Mouse (Mus musculus) CH12.LX (cell line): ENCODE data around the gene Cacng5. TPM values are rescaled to one million over a fixed set of nuclear protein-coding genes. Genes with fewer than 3 reads are reported as not detected.
A peak's percentile ranks its signal among the peaks of the same experiment; 100 is the strongest.

Source experiments
- DNase-seq: peaks from one replicate; pipeline ENCODE4 v3.0.0-alpha.2; 2013; ENCODE audit errors: extremely low read depth
- H3K27ac ChIP-seq: 2 replicates; pipeline ENCODE4 v1.5.1; 2012; ENCODE audit warnings: low read depth, mild to moderate bottlenecking, control low read depth, moderate library complexity; ENCODE audit not compliant: insufficient read depth
- H3K27me3 ChIP-seq: replicated peaks from 2 replicates; pipeline ENCODE3; 2012; ENCODE audit warnings: inconsistent platforms
- H3K36me3 ChIP-seq, 2 experiments: replicated peaks in 1 of 2; 2 replicates each; pipeline versions ENCODE3 to v1.6.1; 2012; ENCODE audit warnings: inconsistent platforms in 1 of 2, low read length in 1 of 2, mild to moderate bottlenecking in 1 of 2, mixed read lengths in 1 of 2, moderate library complexity in 1 of 2; ENCODE audit not compliant: control insufficient read depth in 1 of 2, insufficient read depth in 1 of 2
- H3K4me1 ChIP-seq, 2 experiments: 2 replicates each; pipeline ENCODE4 v1.6.1; 2012; ENCODE audit warnings: inconsistent platforms in 1 of 2, moderate library complexity in 1 of 2; ENCODE audit not compliant: insufficient read depth in 2 of 2, control insufficient read depth in 1 of 2
- H3K4me2 ChIP-seq: 2 replicates; pipeline ENCODE4 v1.6.1; 2012; ENCODE audit warnings: low read depth, mild to moderate bottlenecking, control low read depth; ENCODE audit not compliant: poor library complexity, insufficient read depth, severe bottlenecking
- H3K4me3 ChIP-seq, 3 experiments: fragments of 150-350 bp in 1 of 3; sonication (generic) in 1 of 3; replicated peaks in 1 of 3; 2 replicates each; pipeline versions ENCODE3 to v1.5.1; 2011 to 2012; ENCODE audit warnings: low read depth in 2 of 3, low read length in 2 of 3, mild to moderate bottlenecking in 2 of 3, moderate library complexity in 2 of 3, control low read depth in 1 of 3, improper control_type of control experiment in 1 of 3, inconsistent platforms in 1 of 3, mixed read lengths in 1 of 3; ENCODE audit not compliant: poor library complexity in 1 of 3
- H3K79me2 ChIP-seq: replicated peaks from 2 replicates; pipeline ENCODE4 v1.6.1; 2012; ENCODE audit warnings: mild to moderate bottlenecking, moderate library complexity; ENCODE audit not compliant: control insufficient read depth, poor library complexity, insufficient read depth, severe bottlenecking; ENCODE audit errors: extremely low read depth
- H3K9ac ChIP-seq: 2 replicates; pipeline ENCODE4 v1.6.1; 2012; ENCODE audit warnings: low read depth, mild to moderate bottlenecking, control low read depth, moderate library complexity; ENCODE audit not compliant: insufficient read depth
- H3K9me3 ChIP-seq: replicated peaks from 2 replicates; pipeline ENCODE3; 2012; ENCODE audit warnings: low read length, inconsistent platforms, mixed read lengths
- CHD1 ChIP-seq: IDR thresholded peaks from 2 replicates; pipeline ENCODE4 v1.6.1; 2012; ENCODE audit warnings: low read depth, low read length, improper control_type of control experiment, inconsistent platforms
- CHD2 ChIP-seq: IDR thresholded peaks from 2 replicates; pipeline ENCODE4 v1.6.1; 2011; ENCODE audit warnings: low read length, improper control_type of control experiment
- CTCF ChIP-seq, 2 experiments: IDR thresholded peaks in 1 of 2; conservative IDR thresholded peaks in 1 of 2; 2 replicates each; pipeline ENCODE4 v1.5.1; 2011 to 2012; ENCODE audit warnings: low read depth in 2 of 2, low read length in 2 of 2, improper control_type of control experiment in 1 of 2, inconsistent platforms in 1 of 2, mild to moderate bottlenecking in 1 of 2, moderate library complexity in 1 of 2
- EP300 ChIP-seq: IDR thresholded peaks from 2 replicates; pipeline ENCODE4 v1.6.1; 2011; ENCODE audit warnings: low read length, improper control_type of control experiment
- ETS1 ChIP-seq: conservative IDR thresholded peaks from 2 replicates; pipeline ENCODE4 v1.6.1; 2012; ENCODE audit warnings: low read depth, mild to moderate bottlenecking, inconsistent platforms, low read length, improper control_type of control experiment, moderate library complexity
- JUN ChIP-seq: IDR thresholded peaks from 2 replicates; pipeline ENCODE4 v1.6.1; 2011; ENCODE audit warnings: low read depth, mild to moderate bottlenecking, low read length, improper control_type of control experiment, moderate library complexity; ENCODE audit not compliant: insufficient read depth
- KAT2A ChIP-seq: IDR thresholded peaks from 2 replicates; pipeline ENCODE4 v1.6.1; 2012; ENCODE audit warnings: low read length, improper control_type of control experiment, inconsistent platforms; ENCODE audit not compliant: insufficient replicate concordance
- MAX ChIP-seq: IDR thresholded peaks from 2 replicates; pipeline ENCODE4 v1.6.1; 2011; ENCODE audit warnings: low read length, improper control_type of control experiment
- MXI1 ChIP-seq: IDR thresholded peaks from 2 replicates; pipeline ENCODE4 v1.6.1; 2011; ENCODE audit warnings: mild to moderate bottlenecking, low read depth, low read length, improper control_type of control experiment
- MYC ChIP-seq: IDR thresholded peaks from 2 replicates; pipeline ENCODE4 v1.6.1; 2011; ENCODE audit warnings: low read depth, mild to moderate bottlenecking, improper control_type of control experiment, low read length
- NELFE ChIP-seq: IDR thresholded peaks from 2 replicates; pipeline ENCODE4 v1.6.1; 2011; ENCODE audit warnings: low read depth, low read length, improper control_type of control experiment
- NRF1 ChIP-seq: IDR thresholded peaks from 2 replicates; pipeline ENCODE4 v1.6.1; 2014; ENCODE audit warnings: low read depth, mild to moderate bottlenecking, inconsistent platforms, low read length, improper control_type of control experiment, moderate library complexity
- POLR2A ChIP-seq: IDR thresholded peaks from 2 replicates; pipeline ENCODE4 v1.6.1; 2011; ENCODE audit warnings: low read depth, mild to moderate bottlenecking, improper control_type of control experiment, low read length
- POLR2AphosphoS2 ChIP-seq: IDR thresholded peaks from 2 replicates; pipeline ENCODE4 v1.6.1; 2011; ENCODE audit warnings: low read depth, low read length, improper control_type of control experiment
- RAD21 ChIP-seq: IDR thresholded peaks from 2 replicates; pipeline ENCODE4 v1.6.1; 2011; ENCODE audit warnings: low read depth, mild to moderate bottlenecking, low read length, improper control_type of control experiment, moderate library complexity
- RCOR1 ChIP-seq: conservative IDR thresholded peaks from 2 replicates; pipeline ENCODE4 v1.6.1; 2012; ENCODE audit warnings: low read depth, mild to moderate bottlenecking, inconsistent platforms, low read length, improper control_type of control experiment
- SIN3A ChIP-seq: IDR thresholded peaks from 2 replicates; pipeline ENCODE4 v1.6.1; 2012; ENCODE audit warnings: low read length, improper control_type of control experiment, inconsistent platforms
- SMC3 ChIP-seq: IDR thresholded peaks from 2 replicates; pipeline ENCODE4 v1.6.1; 2011; ENCODE audit warnings: low read depth, low read length, improper control_type of control experiment
- TBP ChIP-seq: conservative IDR thresholded peaks from 2 replicates; pipeline ENCODE4 v1.6.1; 2011; ENCODE audit warnings: low read depth, low read length, improper control_type of control experiment
- TCF12 ChIP-seq: IDR thresholded peaks from 2 replicates; pipeline ENCODE4 v1.6.1; 2014; ENCODE audit warnings: low read depth, mild to moderate bottlenecking, inconsistent platforms, low read length, improper control_type of control experiment
- USF1 ChIP-seq: IDR thresholded peaks from 2 replicates; pipeline ENCODE4 v1.6.1; 2014; ENCODE audit warnings: low read depth, mild to moderate bottlenecking, inconsistent platforms, low read length, improper control_type of control experiment
- USF2 ChIP-seq: conservative IDR thresholded peaks from 2 replicates; pipeline ENCODE4 v1.6.1; 2011; ENCODE audit warnings: low read depth, low read length, improper control_type of control experiment
- ZC3H11A ChIP-seq: IDR thresholded peaks from 2 replicates; pipeline ENCODE4 v1.6.1; 2012; ENCODE audit warnings: low read depth, mild to moderate bottlenecking, inconsistent platforms, low read length, improper control_type of control experiment
- ZKSCAN1 ChIP-seq: IDR thresholded peaks from 2 replicates; pipeline ENCODE4 v1.6.1; 2012; ENCODE audit warnings: low read depth, inconsistent platforms, low read length, improper control_type of control experiment, borderline replicate concordance
- ZMIZ1 ChIP-seq: IDR thresholded peaks from 2 replicates; pipeline ENCODE4 v1.6.1; 2012; ENCODE audit warnings: low read depth, mild to moderate bottlenecking, inconsistent platforms, low read length, improper control_type of control experiment
- ZNF384 ChIP-seq: IDR thresholded peaks from 2 replicates; pipeline ENCODE4 v1.6.1; 2012; ENCODE audit warnings: low read depth, low read length, improper control_type of control experiment, inconsistent platforms
- dilution Hi-C: fragments of 300-500 bp; cut with MboI; formaldehyde crosslinking; loops from 2 replicates; pipeline ENCODE4 v1.14.3; 2020; ENCODE audit warnings: low sequenced_read_pairs; ENCODE audit not compliant: extremely low pct_unique_long_range_greater_than_20kb, extremely low pct_ligation_motif_present
- in situ Hi-C: fragments of 300-500 bp; cut with MboI; formaldehyde crosslinking; loops from 3 replicates; pipeline ENCODE4 v1.14.3; 2019; ENCODE audit warnings: low sequenced_read_pairs, low pct_ligation_motif_present, low pct_unique_long_range_greater_than_20kb, mixed read lengths
- polyA plus RNA-seq: library from polyadenylated mRNA; unstranded; fragments of >175 nt; gene quantifications from 2 replicates; pipeline ENCODE4 v1.2.1, GENCODE M21; 2012; ENCODE audit warnings: low read depth; ENCODE audit not compliant: insufficient read length
- total RNA-seq, 2 experiments: library from RNA; depleted of rRNA; stranded (reverse); fragments of 300-350 nt in 1 of 2; fragments of >200 nt in 1 of 2; gene quantifications; 2 replicates each; pipeline ENCODE4 v1.2.3; 2012 to 2014

Gene Cacng5
- total and polyA plus RNA-seq, 3 experiments, result not detected

DNA sequence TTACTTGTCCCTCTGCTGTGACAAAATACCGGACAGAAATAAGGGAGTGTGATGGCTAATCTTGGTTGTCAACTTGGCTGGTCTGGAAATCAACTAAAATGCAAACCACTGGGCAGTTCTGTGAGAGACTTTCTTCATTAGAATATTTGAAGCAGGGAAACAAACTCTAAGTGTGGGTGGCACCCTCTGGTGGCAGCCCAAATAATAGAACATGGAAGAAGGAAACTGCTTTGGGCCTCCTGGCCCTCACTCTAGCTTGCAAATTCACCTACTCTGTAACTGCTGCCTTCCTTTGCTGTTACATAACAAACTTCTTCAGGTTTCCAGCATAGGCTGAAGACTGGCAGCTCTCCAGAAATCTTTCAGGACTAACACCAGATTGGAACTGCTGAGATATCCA lies 61.8 kb downstream of the Cacng5 start:
- in situ Hi-C loops, result loop anchor here (10.0 to 25.0 kb wide), 2 partner anchors 338 to 359 kb away; no protein-coding TSS in a partner anchor
- Histone ChIP-seq H3K9me3 (peaks cover 3% of the 10 kb centered on the region), H3K27ac (no peak overlapping the region), H3K79me2 (no peaks in the 10 kb centered on the region), H3K36me3 (no peaks in the 10 kb centered on the region), H3K9ac (no peak overlapping the region), H3K27me3 (peaks cover 23% of the 10 kb centered on the region), H3K4me1 (peaks cover under 1 to 11% of the 10 kb centered on the region in 2 experiments; a peak in 2 of 4 replicates), H3K4me3 (no peak overlapping the region), H3K4me2 (no peak overlapping the region)
- DNase-seq, result peak; percentile 60
- TF ChIP-seq ZNF384, result no peak
- no peak for TF ChIP-seq KAT2A
- TF ChIP-seq JUN, result no peak
- TF ChIP-seq USF2, result no peak
- TF ChIP-seq ETS1, result no peak
- peak; percentile 23; the same call in 1 of the 2 replicates for TF ChIP-seq ZC3H11A
- no peak for TF ChIP-seq MAX
- TF ChIP-seq CHD2, result no peak
- TF ChIP-seq EP300, result no peak
- no peak for TF ChIP-seq POLR2AphosphoS2
- TF ChIP-seq POLR2A, result no peak
- TF ChIP-seq ZKSCAN1, result no peak
- peak; percentile 65 to 95 for TF ChIP-seq CTCF (conservative IDR thresholded peaks at IDR 0.05 in 1 of 2, IDR thresholded peaks at IDR 0.05 in 1 of 2; ENCODE audit: low read depth in 2 of 2, low read length in 2 of 2)
- peak; percentile 94 for TF ChIP-seq SMC3
- TF ChIP-seq TCF12, result no peak
- TF ChIP-seq MXI1, result no peak
- TF ChIP-seq NRF1, result no peak
- no peak for TF ChIP-seq ZMIZ1
- peak; percentile 87 for TF ChIP-seq RAD21
- no peak for TF ChIP-seq TBP
- TF ChIP-seq SIN3A, result no peak
- TF ChIP-seq CHD1, result no peak
- dilution Hi-C loops, result no loop called here

DNA sequence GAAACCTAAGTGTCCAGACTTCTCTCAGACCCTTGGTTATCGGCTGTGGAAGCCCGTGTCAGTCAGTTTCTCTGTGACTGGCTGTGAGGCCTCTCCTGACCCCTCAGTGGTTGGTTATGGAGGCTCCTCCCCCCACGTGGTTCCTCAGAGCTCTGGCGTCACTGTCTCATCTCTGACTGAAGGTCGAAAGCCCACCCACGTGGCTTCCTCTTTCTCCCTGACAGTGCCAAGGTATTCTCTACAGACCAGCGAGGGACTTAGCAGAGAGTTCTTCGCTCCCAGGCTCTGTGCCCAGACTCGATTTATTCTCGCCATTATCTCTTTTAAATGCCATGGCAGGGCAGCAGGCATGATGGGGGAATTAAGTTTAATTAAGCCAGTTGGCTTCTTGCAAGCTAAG lies 65.2 kb downstream of the Cacng5 start:
- dilution Hi-C loops (no loop called here), in situ Hi-C loops (loop anchor here (10.0 to 25.0 kb wide), 2 partner anchors 335 to 363 kb away; no protein-coding TSS in a partner anchor)
- Histone ChIP-seq H3K79me2 (no peaks in the 10 kb centered on the region), H3K27me3 (peaks cover 4% of the 10 kb centered on the region), H3K9ac (no peak overlapping the region), H3K36me3 (no peaks in the 10 kb centered on the region), H3K27ac (no peak overlapping the region), H3K4me3 (no peak overlapping the region), H3K4me2 (no peak overlapping the region), H3K4me1 (peaks cover 0 to 8% of the 10 kb centered on the region in 2 experiments; a peak in 2 of 4 replicates), H3K9me3 (peaks cover 3% of the 10 kb centered on the region)
- TF ChIP-seq POLR2A (no peak), RCOR1 (no peak), NELFE (no peak), MYC (0 out of 2 replicates have a peak, but pooled peaks have one; percentile 18), ZMIZ1 (no peak), USF1 (peak; percentile 66), RAD21 (no peak), POLR2AphosphoS2 (no peak), USF2 (peak; percentile 66), MXI1 (no peak), KAT2A (no peak), TCF12 (no peak), MAX (peak; percentile 95)
- peak; percentile 59 for DNase-seq
